Mouse (Mus musculus): Measurements from ENCODE around the gene Ulk4.

Gene Ulk4

DNA sequence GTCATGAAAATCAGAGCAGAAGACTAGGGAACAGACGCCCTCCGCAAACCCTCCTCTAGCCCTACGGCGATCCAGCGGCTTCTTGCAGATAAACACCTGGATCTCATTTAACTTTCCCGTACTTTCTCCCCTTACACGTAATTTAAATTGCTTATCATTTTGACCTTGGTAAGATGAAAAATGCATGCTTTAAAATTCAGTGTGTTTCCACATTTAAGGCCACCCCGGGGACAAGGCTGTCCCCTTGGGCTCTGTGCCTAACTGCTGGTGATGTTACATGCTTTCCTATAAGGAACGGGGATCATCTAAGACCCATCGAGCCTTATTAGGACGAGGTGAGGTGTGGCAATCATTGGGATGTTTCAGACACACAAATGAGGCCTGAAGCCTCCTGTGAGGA lies 256.6 kb downstream of the Ulk4 start:
- no peak for DNase-seq (ENCODE audit: low spot score in 2 of 2)

DNA sequence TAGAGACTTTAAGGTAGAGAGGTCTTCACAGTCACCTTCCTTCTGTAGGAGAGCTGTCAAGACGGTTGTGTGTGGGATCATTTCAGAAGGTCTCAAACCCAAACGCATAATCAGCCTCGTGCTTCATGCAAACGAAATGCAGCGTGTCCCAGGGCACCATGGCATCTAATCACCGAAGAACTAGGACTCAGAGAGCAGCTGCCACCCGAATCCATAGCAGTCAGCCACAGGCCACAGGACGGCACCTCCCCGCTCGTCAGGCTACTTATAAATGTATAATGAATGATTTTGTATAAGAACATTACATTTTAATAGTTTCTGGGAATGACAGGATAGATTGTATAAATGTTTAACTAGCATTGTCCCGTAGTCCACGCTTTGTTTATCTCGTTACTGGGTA lies 257.1 kb downstream of the Ulk4 start:
- DNase-seq (ENCODE audit: low spot score in 2 of 2), result no peak

DNA sequence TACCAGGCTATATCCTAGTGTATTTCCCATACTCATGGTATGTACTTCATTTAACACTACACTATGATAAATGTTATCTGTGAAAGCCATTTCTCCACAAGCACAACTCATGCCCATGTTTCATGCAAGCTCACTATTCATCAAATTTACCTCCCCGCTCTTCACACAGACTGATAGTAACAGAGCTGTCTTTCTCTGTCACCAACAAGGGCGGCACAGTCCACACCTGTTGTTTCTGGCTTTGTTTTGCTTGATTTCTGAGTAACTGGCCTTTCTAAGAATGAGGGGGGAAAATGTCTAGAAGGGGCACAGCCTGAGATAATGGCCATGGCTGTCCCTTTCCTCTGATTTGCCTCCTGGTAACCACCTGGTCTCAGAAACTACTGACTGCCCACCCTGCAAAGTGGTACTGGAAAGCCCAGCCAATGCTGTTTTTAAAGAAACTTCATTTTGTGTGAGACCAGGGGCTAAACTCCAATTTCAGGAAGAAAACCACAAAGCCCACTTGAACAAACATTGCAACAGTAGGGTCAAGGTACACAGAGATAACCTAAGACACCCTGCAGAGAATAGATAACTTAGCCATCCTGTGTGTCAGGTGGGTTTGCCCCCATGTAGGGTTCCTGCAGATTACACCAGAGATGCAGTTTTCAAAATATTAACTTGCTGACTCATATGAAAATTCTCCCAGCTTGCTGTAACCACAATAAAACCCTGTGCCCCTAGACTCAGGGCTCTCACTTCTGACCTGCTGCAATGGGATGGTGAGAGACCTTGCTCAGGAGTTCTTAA lies 258.3 kb downstream of the Ulk4 start:
- DNase-seq (ENCODE audit: low spot score in 2 of 2), result no peak

DNA sequence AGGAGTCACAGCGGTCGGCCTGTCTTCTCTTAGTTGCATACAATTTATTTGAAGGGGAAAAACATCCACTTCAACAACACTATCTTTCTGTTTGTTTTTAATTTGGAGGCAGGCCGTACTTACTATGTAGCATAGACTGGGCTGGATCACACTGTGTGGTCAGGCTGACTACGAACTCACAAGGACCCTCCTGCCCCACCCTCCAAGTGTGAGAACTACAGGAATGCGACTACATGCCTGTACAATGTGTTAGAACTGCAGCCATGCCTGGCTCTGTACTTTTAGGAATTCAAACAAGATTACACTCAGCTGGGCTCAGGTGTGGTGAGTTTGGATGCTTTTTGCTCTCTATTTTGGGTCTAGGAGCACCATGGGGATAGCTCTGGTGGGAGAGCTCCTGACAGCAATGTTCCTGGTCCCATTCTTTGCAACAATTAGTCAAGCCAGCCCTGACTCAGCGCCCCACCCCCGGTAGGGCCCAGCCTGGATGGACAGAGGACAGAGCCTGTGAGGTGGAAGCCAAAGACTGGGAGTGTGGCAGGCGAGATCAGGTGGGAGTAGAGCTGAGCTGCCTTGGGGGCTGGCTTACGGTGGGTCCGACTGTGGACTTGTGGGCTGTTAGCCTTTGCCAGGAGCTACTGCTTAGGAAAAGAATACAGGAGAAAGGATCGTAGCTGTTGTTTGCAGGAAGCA lies 261.0 kb downstream of the Ulk4 start:
- no peak for DNase-seq (ENCODE audit: low spot score in 2 of 2)

DNA sequence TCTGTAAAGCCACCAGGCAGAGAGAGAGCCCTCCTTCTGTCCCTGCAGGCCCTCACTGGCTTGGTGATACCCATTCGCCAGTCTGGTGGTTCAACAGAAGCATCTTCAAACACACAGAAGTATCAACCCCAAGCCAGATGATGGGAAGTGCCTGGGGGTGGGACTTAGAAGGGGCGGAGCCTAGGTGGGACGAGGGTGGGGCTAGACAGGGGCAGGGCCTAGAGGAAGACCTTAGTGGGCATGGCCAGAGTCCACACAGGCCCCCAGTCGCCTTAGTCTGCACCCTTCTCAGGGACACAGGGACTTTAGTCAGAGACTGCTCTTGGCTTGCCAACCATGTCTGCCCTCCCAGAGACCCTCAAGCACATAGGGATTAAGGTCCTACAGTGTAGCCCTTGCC lies 265.5 kb downstream of the Ulk4 start:
- no peak for DNase-seq (ENCODE audit: low spot score in 2 of 2)

DNA sequence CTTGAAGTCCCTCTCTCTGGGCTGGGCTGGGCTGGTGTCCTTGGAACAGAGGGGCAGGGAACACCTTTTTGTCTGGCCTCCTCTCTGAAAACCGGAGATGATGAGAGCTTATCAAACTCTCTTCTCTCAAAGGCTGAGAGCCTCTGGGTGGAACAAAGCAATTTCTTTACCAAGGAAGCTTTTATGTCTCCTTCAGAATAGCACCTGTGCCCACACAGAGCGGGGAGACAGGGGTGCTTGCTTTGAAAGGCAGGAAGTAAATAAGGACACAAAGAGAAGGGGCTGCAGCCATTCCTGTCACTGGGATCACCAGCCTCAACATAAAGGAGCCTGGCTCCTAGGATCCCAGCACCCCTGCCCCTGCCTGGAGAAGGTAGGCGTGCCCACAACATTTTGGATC lies 266.5 kb downstream of the Ulk4 start:
- no peak for DNase-seq (ENCODE audit: low spot score in 2 of 2)

DNA sequence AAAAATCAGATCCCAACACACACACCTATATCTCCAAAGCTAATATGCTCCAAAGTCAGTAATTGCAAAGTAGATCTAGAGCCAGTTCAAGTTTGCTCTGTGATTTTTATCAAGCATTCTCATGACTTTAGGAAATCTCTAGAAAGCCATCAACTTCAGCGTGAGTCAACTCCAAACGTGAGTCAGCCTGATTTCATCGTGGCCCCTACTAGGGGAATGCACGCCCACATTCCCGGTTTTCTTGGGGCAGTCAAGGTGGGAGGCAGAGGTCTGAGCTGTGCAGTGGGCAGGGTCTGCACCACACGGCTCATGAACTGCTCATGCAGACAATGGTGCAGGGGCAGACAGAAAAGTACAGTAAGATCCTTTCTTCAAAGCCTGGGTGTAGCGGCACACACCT lies 271.0 kb downstream of the Ulk4 start:
- DNase-seq (ENCODE audit: low spot score in 2 of 2), result peak; percentile 14 to 19

DNA sequence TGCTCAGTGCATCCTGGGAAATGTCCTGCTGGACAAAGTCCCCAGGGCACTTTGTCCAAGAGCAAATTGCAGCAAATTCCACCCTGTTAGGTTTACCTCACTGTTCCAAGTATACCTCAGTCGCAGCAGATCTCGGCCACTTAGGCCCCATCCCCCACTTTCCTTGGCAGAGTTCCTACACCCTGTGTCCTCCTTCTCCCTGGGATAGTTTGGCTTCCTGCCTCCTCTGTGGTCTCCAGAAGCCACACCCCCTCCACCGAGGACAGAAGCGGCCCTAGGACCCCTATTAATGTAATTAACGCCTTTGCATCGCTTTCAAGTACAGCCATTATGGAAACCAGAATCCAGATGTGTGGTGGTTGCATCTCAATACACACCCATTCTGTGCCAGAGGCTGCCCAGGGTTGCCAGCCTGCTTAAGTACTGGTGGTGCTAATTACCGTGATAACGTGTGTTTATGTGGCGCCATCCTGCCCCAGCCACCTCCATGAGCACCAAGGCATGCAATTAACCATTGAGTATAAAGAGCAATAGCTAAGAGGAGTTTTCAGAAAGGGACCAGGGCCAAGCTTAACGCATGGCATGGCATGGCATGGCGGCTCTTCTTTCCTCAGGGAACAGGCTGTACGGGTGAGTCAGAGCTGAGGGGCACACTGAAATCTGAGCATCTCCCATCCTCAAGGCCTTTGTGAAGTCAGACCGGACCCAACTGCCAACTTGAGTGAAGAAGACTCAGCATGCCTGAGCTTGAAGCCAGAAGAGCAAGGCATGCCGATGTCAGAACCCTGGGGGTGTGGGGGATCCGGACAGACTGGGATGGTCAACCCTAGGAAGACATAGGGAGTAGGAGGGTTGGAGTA lies 275.1 kb downstream of the Ulk4 start:
- DNase-seq (ENCODE audit: low spot score in 2 of 2), result no peak

DNA sequence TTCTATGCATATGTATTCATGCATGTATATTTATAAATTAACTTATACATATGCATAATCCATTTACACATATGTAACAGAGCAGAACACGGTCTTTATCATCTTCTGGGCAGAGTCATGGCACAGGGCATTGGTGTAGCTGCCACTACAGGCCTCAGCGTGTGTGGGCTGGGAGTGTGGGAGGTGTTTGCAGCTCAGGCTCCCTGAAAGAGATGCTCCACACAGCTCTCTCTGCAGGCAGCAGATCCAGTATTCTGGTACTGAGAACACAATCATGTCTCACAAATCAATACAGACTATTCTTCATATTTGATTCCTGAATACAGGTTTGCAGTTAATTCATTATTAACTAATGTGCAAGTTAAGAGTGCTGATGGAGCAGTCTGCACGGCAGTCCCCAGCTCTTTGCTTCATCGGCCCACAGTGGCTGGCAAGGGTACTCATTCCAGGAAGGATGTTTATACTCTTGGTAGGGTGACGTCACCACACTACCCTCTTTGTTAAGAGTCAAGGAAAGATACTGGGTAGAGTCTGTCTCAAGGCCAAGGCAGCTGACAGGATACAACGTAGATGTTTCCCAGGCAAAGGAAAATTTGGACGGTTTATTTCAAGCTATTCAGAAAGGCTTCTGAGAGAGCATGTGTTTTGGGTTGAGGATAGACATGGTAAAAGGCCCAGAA lies 276.2 kb downstream of the Ulk4 start:
- DNase-seq (ENCODE audit: low spot score in 2 of 2), result no peak

DNA sequence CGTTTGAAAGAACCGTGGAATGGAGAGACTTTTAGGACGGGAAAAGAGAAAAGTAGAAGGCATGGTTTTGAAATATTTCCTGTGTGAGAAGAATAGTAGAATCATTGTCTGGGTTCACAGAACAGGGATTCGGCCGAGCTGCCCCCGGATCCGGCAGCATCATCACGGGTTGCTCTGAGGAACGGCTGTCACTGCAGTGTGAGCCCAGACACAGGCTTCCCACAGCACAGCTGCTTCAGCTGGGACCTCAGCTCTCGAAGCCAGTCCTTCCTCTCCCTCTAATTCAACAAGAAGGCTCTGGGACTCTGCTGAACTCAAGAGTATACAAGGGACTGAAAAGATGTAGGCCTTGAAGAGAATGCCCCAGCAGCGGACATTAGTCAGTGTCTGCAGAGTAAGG lies 278.3 kb downstream of the Ulk4 start:
- no peak for DNase-seq (ENCODE audit: low spot score in 2 of 2)

DNA sequence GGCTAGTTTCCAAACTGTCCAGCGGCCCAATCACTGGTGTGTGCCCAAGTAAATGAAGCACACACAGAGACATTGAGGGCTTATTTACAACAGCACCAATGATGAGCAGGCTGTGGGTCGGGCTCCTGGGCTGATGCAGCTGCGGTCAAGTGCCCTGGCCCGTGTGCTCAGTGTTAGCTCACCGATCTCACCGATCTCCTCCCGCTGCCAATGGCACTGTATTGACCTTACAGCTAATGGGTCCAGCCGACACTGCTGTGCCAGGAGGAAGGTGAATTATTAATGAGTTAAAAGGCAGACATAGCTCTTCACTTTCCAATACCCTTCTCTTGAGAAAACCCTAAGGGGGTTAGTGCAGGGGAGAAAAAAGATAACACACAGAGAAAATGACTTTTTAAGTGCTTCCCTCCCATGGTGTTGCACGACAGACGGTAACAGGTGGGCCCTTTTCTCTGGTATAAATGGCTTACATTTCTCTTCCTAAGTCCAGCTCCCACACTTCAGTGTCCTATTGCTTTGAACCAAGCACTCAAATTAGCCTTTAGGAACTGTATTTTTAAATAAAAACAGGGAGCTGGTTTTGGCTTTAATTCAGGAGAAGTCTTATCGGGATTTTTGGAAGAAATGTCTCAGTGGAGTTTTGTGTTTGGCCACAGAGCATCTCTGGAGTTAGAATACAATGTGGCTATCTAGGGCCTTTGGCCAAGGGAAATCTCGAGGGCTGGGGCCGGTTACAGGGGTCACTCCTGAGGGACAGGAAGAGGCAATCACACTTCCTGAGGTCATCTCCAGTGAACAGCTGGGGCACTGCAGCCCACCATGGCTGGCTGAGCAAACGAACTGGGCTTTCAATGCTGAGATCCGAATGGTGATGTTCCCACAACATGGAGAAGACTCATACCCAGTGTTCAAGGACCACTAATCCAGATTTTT lies 282.5 kb downstream of the Ulk4 start:
- no peak for DNase-seq (ENCODE audit: low spot score in 2 of 2)

DNA sequence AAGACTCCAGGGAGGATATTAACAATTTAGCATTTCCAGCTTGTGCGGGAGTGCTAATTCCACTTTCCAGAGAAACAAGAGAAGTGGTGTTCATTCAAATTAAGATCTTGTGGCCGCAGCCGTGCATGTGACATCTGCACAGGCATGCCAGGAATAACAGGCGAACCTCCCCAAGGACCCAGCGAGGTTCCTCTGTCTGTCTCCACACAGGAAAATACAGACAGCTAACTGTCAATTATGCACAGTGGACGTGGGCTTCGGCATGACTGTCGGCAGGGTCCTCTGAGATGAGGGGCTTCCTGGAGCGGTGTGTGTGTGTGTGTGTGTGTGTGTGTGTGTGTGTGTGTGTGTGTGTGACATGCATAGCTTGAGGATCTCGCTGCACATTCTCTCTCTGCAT lies 284.0 kb downstream of the Ulk4 start:
- DNase-seq (ENCODE audit: low spot score in 2 of 2), result no peak

DNA sequence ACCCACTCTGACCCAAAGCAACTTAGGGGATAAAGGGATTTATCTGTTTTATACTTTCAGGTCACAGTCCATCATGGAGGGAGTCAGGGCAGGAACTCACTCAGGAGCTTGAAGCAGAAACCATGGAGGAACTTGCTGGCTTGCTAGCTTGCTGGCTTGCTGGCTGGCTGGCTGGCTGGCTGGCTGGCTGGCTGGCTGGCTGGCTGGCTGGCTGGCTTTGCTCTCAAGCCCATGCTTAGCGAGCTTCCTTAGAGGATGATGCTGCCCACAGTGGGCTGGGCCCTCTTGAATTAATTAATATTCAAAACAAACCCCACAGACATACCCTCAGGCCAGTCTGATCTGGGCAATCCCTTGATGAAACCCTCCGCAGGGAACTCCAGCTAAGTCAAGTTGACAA lies 285.2 kb downstream of the Ulk4 start:
- DNase-seq (ENCODE audit: low spot score in 2 of 2), result no peak

DNA sequence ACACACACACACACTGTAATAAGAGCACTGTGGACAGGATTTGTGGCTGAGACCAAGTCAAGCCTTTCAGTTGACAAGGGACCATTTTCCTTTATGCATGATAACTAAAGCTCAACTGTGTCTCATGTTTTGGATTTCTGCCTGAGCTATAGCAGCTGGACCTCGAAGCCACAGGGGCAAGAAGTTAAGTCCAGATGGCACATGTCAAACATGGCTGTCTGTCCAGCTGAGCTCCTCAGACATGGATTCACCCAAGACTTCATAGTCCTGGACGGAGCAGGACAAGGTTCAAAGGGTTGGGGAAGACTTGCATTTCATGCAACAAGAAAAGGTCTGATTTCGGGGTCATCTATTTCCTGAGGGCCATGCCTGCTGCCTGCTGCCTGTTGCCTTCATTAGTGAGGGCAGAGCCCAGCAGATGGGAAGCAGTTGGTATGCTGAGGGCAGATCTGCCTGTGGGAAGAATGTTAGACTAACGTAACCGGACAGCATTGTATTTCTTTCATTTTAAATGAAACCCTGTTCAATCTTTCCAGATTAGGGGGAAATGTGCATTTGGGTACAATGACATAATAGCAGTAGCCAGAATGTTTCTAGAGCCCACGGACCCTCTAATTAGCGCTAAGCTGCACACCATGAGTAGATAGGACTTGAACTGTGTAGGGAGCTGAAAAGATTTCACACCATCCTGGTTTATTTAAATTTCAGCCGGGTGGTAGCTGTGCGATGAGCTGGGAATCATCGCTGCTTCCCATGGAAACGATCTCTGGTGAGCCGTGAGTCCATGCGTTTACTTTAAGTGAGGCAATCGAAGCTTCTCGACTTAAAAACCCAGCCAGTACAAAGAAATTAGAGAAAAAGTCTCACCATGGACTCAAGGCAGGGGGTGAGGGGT lies 286.9 kb downstream of the Ulk4 start:
- DNase-seq (ENCODE audit: low spot score in 2 of 2), result no peak

DNA sequence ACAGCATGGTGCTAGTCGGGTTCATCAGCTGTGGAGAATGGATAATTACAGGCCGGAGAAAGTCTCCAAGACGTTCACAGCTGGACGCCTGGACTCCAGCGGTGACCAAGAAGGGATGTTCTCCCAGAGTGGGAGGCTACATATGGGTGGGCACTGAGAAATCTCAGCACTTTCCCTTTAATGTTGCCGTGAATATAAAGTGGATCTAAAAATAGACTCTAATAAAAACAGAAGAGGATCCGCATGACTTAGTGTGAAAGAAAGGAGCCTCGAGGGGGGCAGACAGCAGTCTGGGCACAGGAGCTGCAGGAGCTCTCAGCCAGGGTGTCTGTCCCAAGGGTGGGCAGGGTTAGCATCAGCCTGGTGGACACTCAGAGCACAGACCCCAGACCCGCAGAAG lies 288.9 kb downstream of the Ulk4 start:
- no peak for DNase-seq (ENCODE audit: low spot score in 2 of 2)

DNA sequence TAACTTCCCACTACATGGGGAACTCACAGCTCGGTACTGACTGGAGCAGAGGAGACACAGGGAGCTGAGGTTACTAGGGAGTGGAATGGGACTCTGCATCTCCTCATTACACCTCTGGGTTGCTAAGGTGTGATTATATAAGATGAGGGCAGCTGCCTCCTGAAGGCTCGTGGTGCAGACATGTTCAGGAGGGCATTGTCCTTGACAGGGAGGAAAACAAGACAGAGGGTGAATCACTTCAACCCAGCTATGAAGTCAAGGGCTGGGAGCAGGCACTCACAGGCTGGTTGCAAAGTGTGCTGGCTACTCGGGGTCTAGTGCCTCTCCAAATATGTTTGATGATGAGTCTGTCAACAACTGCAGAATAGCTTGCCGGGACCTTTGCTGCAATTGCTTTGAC lies 290.0 kb downstream of the Ulk4 start:
- DNase-seq (ENCODE audit: low spot score in 2 of 2), result no peak

DNA sequence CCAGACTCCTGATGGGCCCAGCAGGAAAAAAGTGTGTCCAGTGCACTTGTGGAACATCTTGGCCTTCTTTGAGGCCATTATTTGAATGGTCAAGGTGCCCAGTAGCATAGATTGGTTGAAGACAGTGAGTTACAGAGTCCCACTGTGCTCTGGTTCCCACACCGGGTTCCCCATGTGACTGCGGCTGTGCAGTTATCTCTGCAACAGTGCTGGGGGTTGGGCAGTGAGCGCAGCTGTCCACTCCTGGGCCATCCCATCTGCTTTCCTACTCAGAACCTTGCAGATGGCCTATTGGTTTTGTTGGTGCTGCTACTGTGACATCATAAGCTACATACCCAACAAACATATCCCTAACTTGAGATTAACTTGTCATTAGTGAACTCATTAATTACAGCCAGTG lies 290.7 kb downstream of the Ulk4 start:
- no peak for DNase-seq (ENCODE audit: low spot score in 2 of 2)

DNA sequence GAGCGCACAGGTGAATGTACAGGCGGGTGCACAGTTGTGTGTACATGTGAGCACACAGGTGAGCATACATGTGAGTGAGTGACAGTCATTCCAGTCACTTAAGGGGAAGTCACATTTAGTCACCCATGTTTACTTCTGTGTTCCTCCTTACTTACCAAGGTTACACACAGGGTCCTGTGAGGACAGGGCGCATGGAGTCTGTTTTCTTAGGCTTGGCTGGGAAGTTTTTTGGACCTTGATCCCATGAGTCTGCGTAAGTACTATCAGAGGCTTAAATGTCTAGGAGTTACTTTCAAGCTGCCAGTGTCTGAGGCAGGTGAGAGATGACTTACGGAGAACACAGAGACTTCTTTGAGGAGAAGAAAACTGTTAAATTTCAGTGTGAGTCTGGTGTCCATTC lies 291.5 kb downstream of the Ulk4 start:
- no peak for DNase-seq (ENCODE audit: low spot score in 2 of 2)

DNA sequence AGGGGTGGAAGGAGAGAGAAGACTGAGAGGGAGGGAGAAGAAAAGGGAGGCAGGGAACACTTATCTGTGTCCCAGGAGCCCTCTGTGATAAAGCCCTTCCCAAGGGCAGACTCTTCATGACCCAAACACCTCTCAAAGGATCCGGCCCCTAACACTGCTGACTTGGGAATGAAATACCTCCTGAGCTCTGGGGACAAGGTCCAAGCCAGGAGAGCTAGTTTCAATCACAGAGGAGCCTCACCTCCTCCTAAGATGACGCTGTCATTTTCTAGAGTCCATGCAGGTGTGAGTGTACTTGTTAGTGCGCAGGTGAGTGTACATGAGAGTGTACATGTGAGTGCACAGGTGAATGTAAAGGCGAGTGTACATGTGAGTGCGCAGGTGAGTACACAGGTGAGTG lies 292.0 kb downstream of the Ulk4 start:
- DNase-seq (ENCODE audit: low spot score in 2 of 2), result no peak

DNA sequence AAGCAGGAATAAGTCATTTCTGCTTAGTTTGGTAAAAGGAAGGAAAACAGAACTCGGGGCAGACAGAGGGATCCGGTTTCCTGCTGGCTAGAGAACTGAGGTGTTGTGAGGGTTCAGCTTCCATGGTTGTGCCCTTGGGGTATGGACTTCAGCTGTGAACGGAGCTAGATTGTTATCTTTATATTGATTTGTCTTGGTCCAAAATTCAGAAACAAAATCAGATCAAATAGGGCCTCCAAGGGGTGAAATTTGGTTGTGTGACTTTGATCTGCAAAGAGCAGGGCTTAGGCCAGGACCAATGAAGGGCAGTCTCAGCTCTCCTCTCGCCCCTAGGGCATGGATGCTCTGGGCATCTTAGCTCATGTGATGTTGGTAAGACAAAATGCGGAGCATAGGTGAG lies 292.5 kb downstream of the Ulk4 start:
- DNase-seq (ENCODE audit: low spot score in 2 of 2), result no peak
